Mouse (Mus musculus) liver, embryonic 14.5 days (tissue): Measurements from ENCODE around the gene Nwd1.

Source experiments
- CTCF ChIP-seq: IDR thresholded peaks from 2 replicates; pipeline ENCODE4 v1.5.1; 2016; ENCODE audit warnings: antibody characterized with exemption, low read depth, control low read depth
- EP300 ChIP-seq: IDR thresholded peaks from 2 replicates; pipeline ENCODE4 v1.6.1; 2016; ENCODE audit warnings: antibody characterized with exemption, low read depth

GRCm38 (mm10) chr8:72646768-72647143, 245 bp downstream of the Nwd1 start:
- TF ChIP-seq CTCF (no peak), EP300 (no peak)
